Mouse (Mus musculus) gastrocnemius, postnatal 36 days (tissue): ENCODE results near the gene Rsad1. TPM values are rescaled to one million over a fixed set of nuclear protein-coding genes. Genes with fewer than 3 reads are reported as not detected.
A peak's percentile ranks its signal among the peaks of the same experiment; 100 is the strongest.

Experiments used
- DNase-seq, 2 experiments: peaks; one replicate each; pipeline ENCODE4 v3.0.0; 2022
- intact Hi-C: fragments of 180-260 bp; cut with DNase I; formaldehyde crosslinking; loops from one replicate; pipeline ENCODE4 v1.15.1; 2025
- total RNA-seq, 2 experiments: library from RNA; stranded (reverse); gene quantifications; 2 replicates each; pipeline ENCODE4 v1.2.3; 2021

Gene Rsad1
- total RNA-seq, 2 experiments from 2014 or later, result 3.3 to 3.9 TPM

GRCm38 (mm10) chr11:94549691-94550441 lies 811 bp upstream of the Rsad1 start:
- intact Hi-C loops, result no loop called here
- no peak for DNase-seq

GRCm38 (mm10) chr11:94548041-94548784 lies 842 bp downstream of the Rsad1 start:
- DNase-seq, result no peak
- intact Hi-C loops, result no loop called here

- no peak for DNase-seq
- intact Hi-C loops, result no loop called here
Observed at GRCm38 (mm10) chr11:94547271-94547670, 1.8 kb downstream of the Rsad1 start.

GRCm38 (mm10) chr11:94546381-94546780 lies 2.7 kb downstream of the Rsad1 start:
- DNase-seq, result no peak
- intact Hi-C loops, result no loop called here

- DNase-seq, result no peak
- intact Hi-C loops, result loop anchor here (5.0 kb wide), 2 partner anchors 122 to 202 kb away; no protein-coding TSS in a partner anchor
Observed at GRCm38 (mm10) chr11:94544422-94544821, 4.6 kb downstream of the Rsad1 start.

- intact Hi-C loops, result loop anchor here (5.0 kb wide), 2 partner anchors 122 to 202 kb away; no protein-coding TSS in a partner anchor
- DNase-seq, result peak; percentile 93 to 96
Observed at GRCm38 (mm10) chr11:94543932-94544331, 5.1 kb downstream of the Rsad1 start.

- DNase-seq, result no peak
- intact Hi-C loops, result loop anchor here (5.0 kb wide), 2 partner anchors 121 to 201 kb away; no protein-coding TSS in a partner anchor
Observed at GRCm38 (mm10) chr11:94543344-94543743, 5.7 kb downstream of the Rsad1 start.

GRCm38 (mm10) chr11:94542400-94542799 lies 6.7 kb downstream of the Rsad1 start:
- intact Hi-C loops, result loop anchor here (5.0 kb wide), 2 partner anchors 120 to 200 kb away; no protein-coding TSS in a partner anchor
- no peak for DNase-seq

GRCm38 (mm10) chr11:94539761-94540160 lies 9.3 kb downstream of the Rsad1 start:
- DNase-seq, result no peak
- intact Hi-C loops, result loop anchor here (5.0 kb wide), 2 partner anchors 117 to 197 kb away; no protein-coding TSS in a partner anchor

GRCm38 (mm10) chr11:94538733-94539292 lies 10.2 kb downstream of the Rsad1 start:
- DNase-seq, result no peak
- intact Hi-C loops, result no loop called here

- no peak for DNase-seq
- intact Hi-C loops, result no loop called here
Observed at GRCm38 (mm10) chr11:94533171-94533570, 15.9 kb downstream of the Rsad1 start.

GRCm38 (mm10) chr11:94528879-94529278 lies 20.2 kb downstream of the Rsad1 start:
- DNase-seq, result no peak
- intact Hi-C loops, result no loop called here

- intact Hi-C loops, result no loop called here
- no peak for DNase-seq
Observed at GRCm38 (mm10) chr11:94526171-94526879, 22.7 kb downstream of the Rsad1 start.

- peak; percentile 15 to 35 for DNase-seq
Observed at GRCm38 (mm10) chr11:94521219-94521843, 27.7 kb downstream of the Rsad1 start, which contains the start of gene Mycbpap. Gene Mycbpap (minus strand): TSS chr11:94521742.

GRCm38 (mm10) chr11:94513452-94513851 lies 35.6 kb downstream of the Rsad1 start:
- intact Hi-C loops, result no loop called here
- DNase-seq, result no peak

More at GRCm38 (mm10) chr11:94521219-94521843, 27.7 kb downstream of the Rsad1 start, which contains the start of gene Mycbpap:
- intact Hi-C loops, result no loop called here

- DNase-seq, result no peak
- intact Hi-C loops, result no loop called here
Observed at GRCm38 (mm10) chr11:94508976-94509375, 40.1 kb downstream of the Rsad1 start.

GRCm38 (mm10) chr11:94501482-94501881 lies 47.6 kb downstream of the Rsad1 start:
- no peak for DNase-seq
- intact Hi-C loops, result no loop called here

GRCm38 (mm10) chr11:94500362-94500761 lies 48.7 kb downstream of the Rsad1 start:
- DNase-seq, result no peak
- intact Hi-C loops, result no loop called here

GRCm38 (mm10) chr11:94499661-94500152 lies 49.3 kb downstream of the Rsad1 start, which contains the start of gene Epn3:
Gene Epn3 (minus strand): TSS chr11:94499974.
- no peak for DNase-seq
- intact Hi-C loops, result no loop called here

- DNase-seq, result no peak
- intact Hi-C loops, result no loop called here
Observed at GRCm38 (mm10) chr11:94499035-94499434, 50.0 kb downstream of the Rsad1 start.
